Mouse (Mus musculus): ENCODE data around the gene Rps6ka1. TPM values are rescaled to one million over a fixed set of nuclear protein-coding genes. Genes with fewer than 3 reads are reported as not detected.

Rps6ka1 gene
- polyA plus RNA-seq, 1 experiment from 2014 or later, result 35.6 TPM

- Histone ChIP-seq H3K4me1 (replicated peaks) (peaks cover 22% of the 10 kb centered on the region), H3K36me3 (no peaks in the 10 kb centered on the region), H3K27ac (no peak overlapping the region), H3K9me3 (no peaks in the 10 kb centered on the region), H3K27me3 (ENCODE audit: insufficient read depth, poor library complexity, severe bottlenecking) (peaks cover 11% of the 10 kb centered on the region; the same call in 1 of the 2 replicates), H3K4me3 (no peak overlapping the region)
- no peak for DNase-seq (ENCODE audit: low spot score)
- WGBS, result 64% methylated on average over 3 of the region's 3 CpGs
These were observed 61.9 kb downstream of the Rps6ka1 start for GRCm38 (mm10) chr4:133825731-133826130.

GRCm38 (mm10) chr4:133820806-133821560, 66.6 kb downstream of the Rps6ka1 start:
- H3K4me3 ChIP-seq, result no peak overlapping the region
- peaks cover 15% of the 10 kb centered on the region for H3K4me1 ChIP-seq (replicated peaks)
- no peaks in the 10 kb centered on the region for H3K36me3 ChIP-seq
- H3K9me3 ChIP-seq, result no peaks in the 10 kb centered on the region
- DNase-seq (ENCODE audit: low spot score), result no peak
- no peaks in the 10 kb centered on the region for H3K27me3 ChIP-seq (ENCODE audit: insufficient read depth, poor library complexity, severe bottlenecking)
- no peak overlapping the region for H3K27ac ChIP-seq
- 46% methylated on average over 9 of the region's 9 CpGs for WGBS

- Histone ChIP-seq H3K27ac (no peak overlapping the region), H3K27me3 (ENCODE audit: insufficient read depth, poor library complexity, severe bottlenecking) (no peaks in the 10 kb centered on the region), H3K9me3 (no peaks in the 10 kb centered on the region), H3K4me1 (replicated peaks) (peaks cover 23% of the 10 kb centered on the region), H3K36me3 (no peaks in the 10 kb centered on the region), H3K4me3 (no peak overlapping the region)
- DNase-seq (ENCODE audit: low spot score), result no peak
- WGBS, result 55% methylated on average over 4 of the region's 4 CpGs
These were observed 67.4 kb downstream of the Rps6ka1 start for GRCm38 (mm10) chr4:133820166-133820565.

DNA sequence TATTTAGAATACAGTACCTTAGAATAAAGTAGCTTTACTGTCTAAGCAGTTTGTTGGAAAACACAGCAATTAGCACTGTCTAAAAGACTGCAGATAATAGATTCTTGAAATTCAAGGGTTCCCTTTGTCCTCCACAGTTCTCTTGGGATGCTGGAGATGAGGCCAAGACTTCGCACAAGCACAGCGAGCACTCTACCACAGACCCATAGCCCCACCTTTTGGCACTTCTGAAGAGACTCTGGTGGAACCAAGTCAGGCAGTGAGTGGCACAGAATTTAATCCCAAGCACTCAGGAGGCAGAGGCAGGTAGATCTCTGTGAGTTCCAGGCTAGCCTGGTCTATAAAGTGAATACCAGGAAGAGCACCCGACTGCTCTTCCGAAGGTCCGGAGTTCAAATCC, 70.2 kb downstream of the Rps6ka1 start:
- Histone ChIP-seq H3K4me1 (replicated peaks) (peaks cover 48% of the 10 kb centered on the region), H3K9me3 (no peaks in the 10 kb centered on the region), H3K36me3 (no peaks in the 10 kb centered on the region), H3K27ac (no peak overlapping the region), H3K27me3 (ENCODE audit: insufficient read depth, poor library complexity, severe bottlenecking) (no peaks in the 10 kb centered on the region), H3K4me3 (no peak overlapping the region)
- DNase-seq (ENCODE audit: low spot score), result no peak
- WGBS, result 92% methylated on average over 5 of the region's 5 CpGs

- Histone ChIP-seq H3K27ac (peak overlapping the region; percentile 100), H3K27me3 (ENCODE audit: insufficient read depth, poor library complexity, severe bottlenecking) (no peaks in the 10 kb centered on the region), H3K4me3 (peak overlapping the region; percentile 67), H3K36me3 (no peaks in the 10 kb centered on the region), H3K4me1 (replicated peaks) (peaks cover 48% of the 10 kb centered on the region), H3K9me3 (no peaks in the 10 kb centered on the region)
- no peak for DNase-seq (ENCODE audit: low spot score)
- 33% methylated on average over 7 of the region's 7 CpGs for WGBS
These were observed 71.1 kb downstream of the Rps6ka1 start for GRCm38 (mm10) chr4:133816504-133816875.

GRCm38 (mm10) chr4:133815635-133816503, 71.7 kb downstream of the Rps6ka1 start:
- Histone ChIP-seq H3K9me3 (no peaks in the 10 kb centered on the region), H3K27ac (peak overlapping the region; percentile 100), H3K27me3 (ENCODE audit: insufficient read depth, poor library complexity, severe bottlenecking) (no peaks in the 10 kb centered on the region), H3K4me3 (peak overlapping the region; percentile 67), H3K4me1 (replicated peaks) (peaks cover 48% of the 10 kb centered on the region), H3K36me3 (no peaks in the 10 kb centered on the region)
- DNase-seq (ENCODE audit: low spot score), result peak; percentile 53
- 4% methylated on average over 16 of the region's 16 CpGs for WGBS

- Histone ChIP-seq H3K4me3 (peak overlapping the region; percentile 67), H3K27ac (peak overlapping the region; percentile 100), H3K4me1 (replicated peaks) (peaks cover 41% of the 10 kb centered on the region), H3K27me3 (ENCODE audit: insufficient read depth, poor library complexity, severe bottlenecking) (no peaks in the 10 kb centered on the region), H3K36me3 (no peaks in the 10 kb centered on the region), H3K9me3 (no peaks in the 10 kb centered on the region)
- peak; percentile 28 for DNase-seq (ENCODE audit: low spot score)
- 4% methylated on average over 25 of the region's 25 CpGs for WGBS
These were observed 72.6 kb downstream of the Rps6ka1 start for GRCm38 (mm10) chr4:133814804-133815515.

GRCm38 (mm10) chr4:133813992-133814803, 73.4 kb downstream of the Rps6ka1 start:
- peak; percentile 89 for DNase-seq (ENCODE audit: low spot score)
- H3K27me3 ChIP-seq (ENCODE audit: insufficient read depth, poor library complexity, severe bottlenecking), result no peaks in the 10 kb centered on the region
- no peaks in the 10 kb centered on the region for H3K36me3 ChIP-seq
- peak overlapping the region; percentile 67 for H3K4me3 ChIP-seq
- peaks cover 41% of the 10 kb centered on the region for H3K4me1 ChIP-seq (replicated peaks)
- H3K9me3 ChIP-seq, result no peaks in the 10 kb centered on the region
- H3K27ac ChIP-seq, result peak overlapping the region; percentile 100
- WGBS, result 1% methylated on average over 75 of the region's 80 CpGs

- DNase-seq (ENCODE audit: low spot score), result peak; percentile 95
- H3K36me3 ChIP-seq, result no peaks in the 10 kb centered on the region
- under 1% methylated on average over 91 of the region's 101 CpGs for WGBS
These were observed 74.2 kb downstream of the Rps6ka1 start for GRCm38 (mm10) chr4:133813174-133813991.

GRCm38 (mm10) chr4:133804401-133805263, 83.0 kb downstream of the Rps6ka1 start:
- no peaks in the 10 kb centered on the region for H3K27me3 ChIP-seq (ENCODE audit: insufficient read depth, poor library complexity, severe bottlenecking)
- no peak overlapping the region for H3K27ac ChIP-seq
- H3K9me3 ChIP-seq, result no peaks in the 10 kb centered on the region
- H3K36me3 ChIP-seq, result no peaks in the 10 kb centered on the region
- no peak overlapping the region for H3K4me3 ChIP-seq
- no peak for DNase-seq (ENCODE audit: low spot score)
- no peaks in the 10 kb centered on the region for H3K4me1 ChIP-seq (replicated peaks)
- WGBS, result 79% methylated on average over 15 of the region's 15 CpGs

More at GRCm38 (mm10) chr4:133813174-133813991, 74.2 kb downstream of the Rps6ka1 start:
- peak overlapping the region; percentile 67 for H3K4me3 ChIP-seq
- H3K4me1 ChIP-seq (replicated peaks), result peaks cover 41% of the 10 kb centered on the region
- H3K9me3 ChIP-seq, result no peaks in the 10 kb centered on the region
- H3K27me3 ChIP-seq (ENCODE audit: insufficient read depth, poor library complexity, severe bottlenecking), result no peaks in the 10 kb centered on the region
- peak overlapping the region; percentile 100 for H3K27ac ChIP-seq

DNA sequence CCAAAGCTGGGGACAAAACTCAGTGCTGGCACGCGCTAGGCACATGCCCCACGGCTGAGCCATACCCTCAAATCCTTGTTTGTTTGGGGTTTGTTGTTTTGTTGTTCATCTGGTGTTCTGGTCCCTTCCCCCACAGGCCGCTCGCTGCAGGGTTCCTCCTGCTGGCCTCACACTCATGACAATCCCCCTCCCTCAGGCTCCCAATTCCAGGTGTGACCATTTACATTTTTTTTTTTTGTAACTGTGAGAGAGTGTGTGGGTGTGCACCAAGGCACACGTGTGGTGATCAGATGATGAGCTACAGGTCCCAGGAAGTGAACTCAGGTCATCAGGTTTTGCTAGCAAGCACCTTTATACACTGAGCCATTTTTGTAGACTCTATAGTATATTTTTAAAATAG, 87.0 kb downstream of the Rps6ka1 start:
- DNase-seq (ENCODE audit: low spot score), result no peak
- H3K4me3 ChIP-seq, result no peak overlapping the region
- 29% methylated on average over 6 of the region's 6 CpGs for WGBS
- H3K9me3 ChIP-seq, result no peaks in the 10 kb centered on the region
- H3K36me3 ChIP-seq, result no peaks in the 10 kb centered on the region
- no peaks in the 10 kb centered on the region for H3K4me1 ChIP-seq (replicated peaks)
- H3K27me3 ChIP-seq (ENCODE audit: insufficient read depth, poor library complexity, severe bottlenecking), result no peaks in the 10 kb centered on the region
- H3K27ac ChIP-seq, result no peak overlapping the region
